Mouse (Mus musculus) E14TG2a.4 (cell line): Measurements from ENCODE around the gene Iffo2.

Experiments
- H3K27me3 ChIP-seq: 2 replicates; pipeline ENCODE4 v1.6.1; 2014; ENCODE audit warnings: low read length, control low read depth; ENCODE audit not compliant: insufficient read depth
- H3K36me3 ChIP-seq: 2 replicates; pipeline ENCODE4 v1.6.1; 2014; ENCODE audit warnings: low read length, control low read depth; ENCODE audit not compliant: insufficient read depth
- H3K4me1 ChIP-seq: replicated peaks from 2 replicates; pipeline ENCODE4 v1.6.1; 2014; ENCODE audit warnings: low read depth, low read length, control low read depth
- H3K4me3 ChIP-seq: replicated peaks from 2 replicates; pipeline ENCODE4 v1.5.1; 2014; ENCODE audit warnings: mild to moderate bottlenecking, low read length
- H3K9me3 ChIP-seq: 2 replicates; pipeline ENCODE4 v1.6.1; 2014; ENCODE audit warnings: low read length, control low read depth
- CTCF ChIP-seq: conservative IDR thresholded peaks from 2 replicates; pipeline ENCODE4 v1.5.1; 2014; ENCODE audit warnings: low read length
- NANOG ChIP-seq: IDR thresholded peaks from 2 replicates; pipeline ENCODE4 v1.6.1; 2014; ENCODE audit warnings: borderline replicate concordance, low read length, mixed read lengths
- POU5F1 ChIP-seq: IDR thresholded peaks from 2 replicates; pipeline ENCODE4 v1.6.1; 2014; ENCODE audit warnings: low read length, borderline replicate concordance

Gene Iffo2

DNA sequence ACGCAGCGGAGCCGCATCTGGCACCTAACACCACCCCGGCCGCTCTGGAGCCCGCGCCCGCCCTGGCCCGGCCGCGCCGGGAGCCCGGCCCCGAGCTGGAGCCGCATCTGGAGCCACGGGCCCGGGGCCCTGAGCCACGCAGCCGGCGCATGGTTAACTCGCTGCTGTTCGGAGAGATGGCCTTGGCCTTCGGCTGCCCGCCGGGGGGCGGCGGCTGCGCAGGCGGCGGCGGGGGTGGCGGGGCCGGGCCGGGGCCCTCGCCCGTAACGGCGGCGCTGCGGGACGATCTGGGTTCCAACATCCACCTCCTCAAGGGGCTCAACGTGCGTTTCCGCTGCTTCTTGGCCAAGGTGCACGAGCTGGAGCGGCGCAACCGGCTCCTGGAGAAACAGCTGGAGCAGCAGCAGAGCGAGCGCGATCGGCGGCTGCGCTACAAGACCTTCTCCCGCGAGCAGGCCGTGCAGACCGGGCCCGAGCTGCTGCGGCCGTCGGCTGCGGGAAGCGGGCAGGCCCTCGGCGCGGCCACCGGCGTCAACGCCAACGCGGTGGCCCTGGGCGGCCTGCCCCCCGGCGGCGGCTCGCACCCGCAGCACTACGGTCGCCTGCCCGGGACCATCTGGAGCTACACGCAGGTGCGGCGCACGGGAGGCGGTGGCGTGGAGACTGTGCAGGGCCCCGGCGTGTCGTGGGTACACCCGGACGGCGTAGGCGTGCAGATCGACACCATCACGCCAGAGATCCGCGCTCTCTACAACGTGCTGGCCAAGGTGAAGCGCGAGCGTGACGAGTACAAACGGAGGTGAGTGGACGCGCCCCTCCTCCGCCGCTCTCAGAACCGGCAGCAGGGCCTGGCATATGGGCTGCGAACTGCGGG lies 44.7 kb downstream of the Iffo2 start:
- H3K4me1 ChIP-seq: peaks cover 53% of the 10 kb centered on the region
- H3K27me3 ChIP-seq: peaks cover 64% of the 10 kb centered on the region
- H3K4me3 ChIP-seq: peak overlapping the region; percentile 89
- H3K9me3 ChIP-seq: no peaks in the 10 kb centered on the region
- TF ChIP-seq NANOG (no peak), CTCF (no peak), POU5F1 (no peak)
- no peaks in the 10 kb centered on the region for H3K36me3 ChIP-seq

DNA sequence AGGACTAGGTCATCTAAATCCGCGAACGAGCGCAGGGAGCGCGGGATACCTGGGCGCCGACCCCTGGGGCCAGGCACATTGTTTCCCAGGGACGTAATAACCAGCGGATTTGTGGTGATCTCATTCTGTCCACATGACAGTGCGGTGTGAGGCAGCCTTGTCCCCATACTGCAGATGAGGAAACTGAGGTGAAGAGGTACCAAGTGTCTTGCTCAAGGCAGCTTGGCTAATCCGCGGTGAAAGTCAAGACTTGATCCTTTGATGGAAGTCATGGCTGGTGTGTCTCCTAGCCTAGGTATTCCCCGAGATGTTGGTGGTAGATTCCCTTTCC lies 45.3 kb downstream of the Iffo2 start:
- Histone ChIP-seq H3K4me3 (peak overlapping the region; percentile 89), H3K27me3 (peaks cover 60% of the 10 kb centered on the region)
- no peak for TF ChIP-seq CTCF
- no peak for TF ChIP-seq POU5F1

DNA sequence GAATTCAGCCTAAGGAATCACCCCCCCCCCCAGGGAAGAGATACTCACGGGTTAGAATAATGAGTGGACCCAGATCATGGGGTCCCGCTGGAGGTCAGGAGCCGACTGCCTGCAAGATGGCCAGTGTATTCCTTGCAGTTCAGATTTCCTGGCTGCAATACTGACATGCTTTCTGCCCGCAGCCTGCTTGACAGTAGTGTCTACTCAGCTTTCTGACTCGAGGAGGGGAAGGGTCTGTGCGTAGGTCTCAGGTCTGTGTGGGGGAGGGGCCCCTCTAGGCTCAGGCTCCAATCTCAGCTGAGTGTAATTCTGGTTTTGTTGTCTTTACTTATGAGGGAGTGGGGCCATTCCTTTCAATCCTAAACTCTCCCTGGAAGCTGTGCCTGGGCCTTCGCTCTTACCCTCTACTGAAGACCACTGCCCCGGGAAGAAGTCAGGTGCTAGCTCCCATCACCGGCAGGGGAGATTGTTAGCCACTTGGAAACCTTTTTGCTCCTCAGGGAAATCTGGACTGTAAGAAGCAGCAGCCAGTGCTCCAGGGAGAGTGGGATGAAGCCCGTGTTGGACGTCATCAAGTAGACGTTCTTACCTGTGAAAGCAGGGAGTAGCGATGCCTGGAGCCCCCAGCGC lies 46.0 kb downstream of the Iffo2 start:
- Histone ChIP-seq H3K36me3 (no peaks in the 10 kb centered on the region), H3K4me3 (peak overlapping the region; percentile 89; the same call in 1 of the 2 replicates), H3K9me3 (no peaks in the 10 kb centered on the region), H3K27me3 (peaks cover 54% of the 10 kb centered on the region), H3K4me1 (peaks cover 62% of the 10 kb centered on the region)
- TF ChIP-seq POU5F1 (no peak), NANOG (no peak), CTCF (no peak)

More for the DNA sequence above, 45.3 kb downstream of the Iffo2 start:
- Histone ChIP-seq H3K4me1 (peaks cover 59% of the 10 kb centered on the region), H3K9me3 (no peaks in the 10 kb centered on the region), H3K36me3 (no peaks in the 10 kb centered on the region)

DNA sequence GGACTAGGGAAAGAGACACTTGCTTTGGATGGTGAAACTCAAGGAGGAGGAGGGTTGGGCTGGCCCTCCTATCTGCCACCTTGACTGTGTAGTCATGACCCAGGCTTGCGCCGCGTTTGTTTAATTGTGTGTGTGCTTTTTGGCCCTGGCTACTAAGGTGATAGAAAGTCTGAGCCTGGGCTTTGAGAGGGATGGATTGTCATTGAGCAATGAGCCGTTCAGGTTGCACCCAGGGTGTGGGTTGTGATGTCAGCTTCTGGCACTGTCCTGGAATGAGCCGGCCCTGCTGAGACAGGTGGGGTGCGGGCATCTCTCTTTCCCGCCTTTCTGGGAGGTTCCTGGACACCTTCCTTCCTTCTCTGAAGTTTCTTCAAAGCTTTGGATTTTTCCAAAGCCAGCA lies 46.7 kb downstream of the Iffo2 start:
- Histone ChIP-seq H3K36me3 (no peaks in the 10 kb centered on the region), H3K9me3 (no peaks in the 10 kb centered on the region), H3K4me1 (peaks cover 68% of the 10 kb centered on the region), H3K4me3 (0 out of 2 replicates have a peak overlapping the region, but pooled peaks have one; percentile 20), H3K27me3 (peaks cover 48% of the 10 kb centered on the region)
- TF ChIP-seq NANOG: no peak
- no peak for TF ChIP-seq CTCF
- TF ChIP-seq POU5F1: no peak

DNA sequence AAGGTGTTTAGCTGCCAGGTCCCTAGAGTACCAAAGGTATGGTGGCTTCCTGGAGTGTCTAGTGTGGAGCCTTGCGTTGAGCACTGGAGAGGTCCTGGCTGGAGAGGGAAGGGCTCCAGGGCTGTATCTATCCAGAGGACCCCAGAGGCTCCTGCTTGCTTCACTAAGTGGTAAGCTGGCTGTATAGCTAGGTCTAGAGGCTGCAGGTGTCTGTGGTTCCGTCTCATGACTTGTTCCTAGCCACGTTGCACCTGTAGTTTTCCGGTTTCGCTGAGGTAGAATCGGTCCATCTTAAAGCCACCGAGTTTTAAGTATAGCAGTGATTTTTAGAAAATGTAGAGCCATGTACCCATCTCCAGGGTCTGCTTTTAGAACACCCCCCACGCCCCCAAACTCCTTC lies 48.0 kb downstream of the Iffo2 start:
- Histone ChIP-seq H3K4me3 (no peak overlapping the region), H3K36me3 (no peaks in the 10 kb centered on the region), H3K4me1 (peaks cover 74% of the 10 kb centered on the region), H3K27me3 (peaks cover 35% of the 10 kb centered on the region), H3K9me3 (no peaks in the 10 kb centered on the region)
- TF ChIP-seq CTCF (no peak), POU5F1 (no peak)

DNA sequence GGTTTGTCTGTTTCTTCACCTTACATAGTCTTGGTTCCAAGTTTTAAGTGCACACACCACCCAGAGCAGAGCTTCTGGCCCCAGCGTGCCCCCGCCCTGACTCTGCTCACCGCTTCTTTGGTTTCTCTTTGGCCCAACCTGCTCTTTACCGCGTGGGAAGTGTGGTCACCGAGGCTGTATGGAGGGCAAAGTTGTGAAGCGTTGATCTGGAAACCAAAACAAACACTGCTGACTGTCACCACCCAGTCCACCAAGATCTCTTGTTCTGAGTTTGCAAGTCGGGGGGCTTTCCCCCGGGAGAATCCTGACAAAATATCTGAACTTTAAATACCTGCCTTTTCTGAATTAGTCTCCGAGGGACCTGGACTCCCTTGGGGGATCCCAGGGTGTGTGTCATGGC lies 48.7 kb downstream of the Iffo2 start:
- Histone ChIP-seq H3K27me3 (peaks cover 29% of the 10 kb centered on the region), H3K9me3 (no peaks in the 10 kb centered on the region), H3K36me3 (no peaks in the 10 kb centered on the region), H3K4me3 (no peak overlapping the region), H3K4me1 (peaks cover 74% of the 10 kb centered on the region)
- no peak for TF ChIP-seq CTCF
- TF ChIP-seq NANOG: no peak
- TF ChIP-seq POU5F1: no peak

DNA sequence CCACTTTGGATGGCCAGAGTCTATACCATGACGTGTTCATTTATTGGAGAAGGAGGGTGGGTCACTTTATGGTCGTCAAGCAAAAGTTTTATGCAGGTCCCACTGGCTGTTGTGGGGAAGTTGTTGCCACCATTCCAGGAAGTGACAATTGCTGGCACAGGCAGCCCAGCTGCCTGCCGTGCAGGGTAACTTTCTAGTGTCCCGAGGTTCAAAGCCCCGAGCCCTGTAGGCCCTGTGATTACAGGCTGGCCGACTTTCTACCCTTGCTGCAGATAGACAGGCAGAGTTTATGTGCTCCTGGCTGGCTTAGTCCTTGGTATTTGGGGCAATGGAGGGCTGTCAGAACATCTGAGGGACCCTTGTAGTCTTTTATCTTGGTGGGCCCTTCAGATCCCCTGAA lies 49.1 kb downstream of the Iffo2 start:
- TF ChIP-seq POU5F1 (no peak), NANOG (no peak), CTCF (no peak)
- no peak overlapping the region for H3K4me3 ChIP-seq
- H3K27me3 ChIP-seq: peaks cover 29% of the 10 kb centered on the region
- peaks cover 77% of the 10 kb centered on the region for H3K4me1 ChIP-seq
- no peaks in the 10 kb centered on the region for H3K36me3 ChIP-seq
- no peaks in the 10 kb centered on the region for H3K9me3 ChIP-seq

DNA sequence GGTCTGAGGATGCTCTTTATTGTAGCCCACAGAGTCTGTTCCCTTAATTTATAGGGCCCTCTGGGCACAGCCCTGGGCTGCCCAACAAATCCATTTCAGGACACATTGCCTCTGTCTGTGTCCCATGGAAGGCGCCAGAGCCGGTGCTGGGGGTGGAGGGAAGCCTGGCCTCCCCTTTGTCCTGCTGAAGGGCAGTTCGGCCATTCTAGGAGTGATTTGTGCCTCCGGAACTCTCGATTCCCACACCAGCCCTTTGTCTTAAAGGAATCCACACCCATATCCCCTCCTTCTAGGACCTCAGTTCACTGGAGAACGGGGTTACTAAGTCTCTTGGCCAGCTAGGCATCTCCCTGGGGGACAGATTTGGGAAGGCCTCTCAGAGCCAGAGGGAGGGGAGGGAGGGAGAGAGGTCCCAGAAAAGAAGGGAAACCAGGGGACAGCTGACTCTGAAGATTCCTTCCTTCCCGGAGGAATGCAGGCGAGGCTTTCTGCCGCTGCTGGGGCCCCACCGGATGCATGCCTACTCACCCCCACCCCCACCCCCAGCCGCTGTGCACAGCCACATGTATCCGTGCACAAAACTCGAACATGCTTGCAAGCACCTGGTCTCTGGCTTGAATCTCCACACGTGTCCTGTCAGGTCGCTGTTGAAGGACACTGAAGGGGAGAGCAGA lies 50.5 kb downstream of the Iffo2 start:
- H3K4me1 ChIP-seq: peaks cover 86% of the 10 kb centered on the region
- peaks cover 23% of the 10 kb centered on the region for H3K27me3 ChIP-seq
- no peaks in the 10 kb centered on the region for H3K9me3 ChIP-seq
- no peaks in the 10 kb centered on the region for H3K36me3 ChIP-seq
- H3K4me3 ChIP-seq: peak overlapping the region; percentile 39
- TF ChIP-seq POU5F1: no peak
- TF ChIP-seq CTCF: no peak
- TF ChIP-seq NANOG: no peak
